Mouse (Mus musculus): ENCODE results near the gene Flvcr2.

The Flvcr2 gene

DNA sequence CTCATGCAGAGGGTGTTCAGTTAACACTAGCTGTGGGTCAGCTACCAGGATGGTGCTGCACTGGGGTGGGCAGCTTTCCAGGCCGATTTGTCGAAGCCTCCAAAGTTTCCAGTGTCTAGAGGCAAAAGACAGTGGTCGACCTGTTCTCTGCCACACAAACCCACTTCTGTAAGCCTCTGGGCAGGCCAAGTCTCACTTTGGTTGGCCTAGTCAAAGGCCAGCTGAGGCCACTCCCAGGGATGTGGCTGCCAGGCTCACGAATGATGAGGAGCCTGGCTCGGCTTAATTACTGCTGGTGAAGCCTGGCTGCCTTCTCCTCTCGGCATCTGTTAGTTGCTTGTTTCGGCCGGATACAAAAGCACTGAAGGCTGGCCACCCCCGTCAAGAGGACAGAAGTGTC is 53.7 kb downstream of the Flvcr2 start:
- DNase-seq, result no peak

DNA sequence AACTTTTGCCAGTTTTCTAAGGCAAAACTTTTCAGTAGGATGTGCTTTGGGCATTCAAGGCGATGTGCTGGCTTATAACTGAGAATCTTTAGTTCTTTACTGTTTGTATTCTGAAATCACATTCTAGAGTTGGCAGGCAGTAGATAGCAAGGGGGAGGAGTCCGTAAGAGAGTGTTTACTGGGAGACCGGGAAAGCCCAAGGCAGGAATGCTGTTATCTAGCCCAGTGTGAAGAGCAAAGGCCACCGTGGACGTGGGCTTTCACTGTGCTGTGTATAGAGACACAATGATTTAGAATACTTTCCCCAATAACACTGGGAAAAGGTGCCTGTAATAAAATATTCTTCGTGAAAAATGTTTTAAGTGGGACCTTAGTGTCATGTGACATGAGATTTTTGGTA is 63.4 kb downstream of the Flvcr2 start:
- no peak for DNase-seq

- no peak for DNase-seq
Measured at GRCm38 (mm10) chr12:85810959-85811358, 64.6 kb downstream of the Flvcr2 start.

GRCm38 (mm10) chr12:85811676-85812075 is 65.3 kb downstream of the Flvcr2 start:
- DNase-seq, result no peak

GRCm38 (mm10) chr12:85813599-85813998 is 67.3 kb downstream of the Flvcr2 start:
- DNase-seq, result no peak

DNA sequence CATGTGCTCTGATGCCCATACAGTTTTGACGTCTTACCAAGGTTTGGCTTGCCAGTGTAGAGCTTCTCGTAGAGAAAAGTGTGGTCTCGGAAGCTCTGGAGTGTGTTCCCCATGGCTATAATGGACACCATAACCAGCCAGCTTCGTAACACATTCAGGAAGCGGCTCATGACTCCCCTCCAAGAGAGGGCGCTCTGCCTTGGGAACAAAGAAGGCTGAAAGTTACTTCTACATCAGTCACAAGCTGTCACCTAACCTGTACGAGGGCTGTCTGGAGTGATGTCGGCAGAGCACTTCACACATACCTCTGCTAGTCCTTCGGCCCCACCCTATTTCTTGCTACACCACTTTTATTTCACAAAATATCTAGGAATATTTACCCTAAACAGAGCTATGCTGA is 75.7 kb downstream of the Flvcr2 start:
- no peak for DNase-seq

GRCm38 (mm10) chr12:85824438-85825264 is 78.3 kb downstream of the Flvcr2 start, which contains the start of the genes Erg28 and Ttll5:
Gene Erg28, minus strand, starts transcription at chr12:85824550.
Gene Ttll5, plus strand, starts transcription at chr12:85824659.
- DNase-seq, result peak; percentile 95 to 97

DNA sequence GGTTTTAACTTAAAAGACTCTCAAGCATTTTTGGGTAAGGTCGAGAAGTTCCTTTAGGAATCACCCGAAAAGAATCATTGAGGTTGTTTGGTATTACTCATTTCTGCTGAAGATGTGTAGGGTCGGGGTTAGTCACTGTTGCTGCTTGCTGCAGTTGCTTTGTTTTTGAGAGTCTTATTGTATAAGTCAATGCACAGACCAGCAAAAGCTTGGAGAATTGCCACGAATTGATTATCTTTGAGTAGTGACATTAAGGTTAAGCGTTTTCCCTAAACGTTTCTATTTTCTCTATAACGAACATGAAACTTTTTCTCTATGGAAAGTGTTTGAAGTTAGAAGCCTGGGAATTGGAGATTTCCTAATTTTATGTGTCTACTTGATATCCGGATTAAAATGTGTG is 79.0 kb downstream of the Flvcr2 start:
- DNase-seq, result no peak

- no peak for DNase-seq
Measured at GRCm38 (mm10) chr12:85825822-85826221, 79.5 kb downstream of the Flvcr2 start.

DNA sequence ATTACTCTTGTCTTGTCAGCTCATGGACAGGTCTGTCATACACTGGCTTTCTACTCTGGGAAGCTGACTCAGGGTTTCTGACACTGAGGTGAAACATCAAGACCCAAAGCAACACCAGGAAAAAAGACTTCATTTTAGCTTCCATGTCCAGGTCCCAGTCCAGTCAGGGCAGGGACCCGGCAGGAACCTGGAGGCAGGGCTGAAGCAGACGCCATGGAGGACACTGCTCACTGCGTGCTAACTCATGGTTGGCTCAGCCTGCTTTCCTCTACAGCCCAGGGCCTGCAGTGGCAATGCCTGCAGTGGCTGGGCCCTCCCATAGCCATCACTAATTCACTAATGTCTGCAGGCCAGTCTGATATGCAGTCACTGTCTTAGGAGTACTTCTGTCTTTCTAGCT is 82.5 kb downstream of the Flvcr2 start:
- DNase-seq, result no peak

- no peak for DNase-seq
Measured at GRCm38 (mm10) chr12:85829866-85830265, 83.5 kb downstream of the Flvcr2 start.

GRCm38 (mm10) chr12:85830691-85831090 is 84.4 kb downstream of the Flvcr2 start:
- DNase-seq, result no peak

- no peak for DNase-seq
Measured at GRCm38 (mm10) chr12:85834543-85834942, 88.2 kb downstream of the Flvcr2 start.

GRCm38 (mm10) chr12:85837765-85838164 is 91.4 kb downstream of the Flvcr2 start:
- no peak for DNase-seq

- DNase-seq, result no peak
Measured at GRCm38 (mm10) chr12:85839371-85840000, 93.1 kb downstream of the Flvcr2 start.

DNA sequence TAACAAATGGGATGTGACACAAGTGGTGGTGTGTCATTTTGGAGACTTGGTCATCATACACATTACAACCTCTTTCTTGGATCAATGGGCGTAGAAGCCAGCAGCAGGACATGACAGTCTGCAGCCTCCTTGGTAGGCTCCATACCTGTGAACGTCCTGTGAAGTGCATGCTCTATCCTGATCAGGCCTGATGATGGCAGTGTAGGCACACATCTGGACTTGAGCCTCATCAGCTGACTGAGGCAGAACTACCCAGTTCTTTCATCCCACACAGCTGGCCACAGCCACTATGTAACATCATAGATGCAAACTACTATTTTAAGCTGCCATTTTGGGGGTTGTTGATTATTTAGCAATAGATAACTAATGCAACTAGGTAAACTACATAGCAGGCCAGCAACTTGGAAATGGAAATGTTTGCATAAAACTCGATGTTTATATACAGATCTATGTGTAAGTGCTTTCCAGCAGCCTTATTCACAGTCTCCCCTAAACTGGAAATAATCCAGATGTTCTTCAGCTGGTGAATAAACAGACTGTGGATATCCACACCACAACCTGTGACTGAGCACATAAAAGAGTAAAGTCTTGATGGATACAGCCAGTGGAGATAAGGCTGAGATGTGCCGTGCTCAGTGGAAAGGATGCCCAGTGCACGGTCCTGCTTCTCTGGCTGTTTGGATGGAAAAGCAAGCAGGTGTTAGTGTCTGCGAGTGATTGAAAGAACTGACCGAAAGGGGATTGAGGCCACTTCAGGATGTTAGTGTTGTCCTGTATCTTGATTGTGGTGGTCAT is 102.0 kb downstream of the Flvcr2 start:
- peak; percentile 43 for DNase-seq

DNA sequence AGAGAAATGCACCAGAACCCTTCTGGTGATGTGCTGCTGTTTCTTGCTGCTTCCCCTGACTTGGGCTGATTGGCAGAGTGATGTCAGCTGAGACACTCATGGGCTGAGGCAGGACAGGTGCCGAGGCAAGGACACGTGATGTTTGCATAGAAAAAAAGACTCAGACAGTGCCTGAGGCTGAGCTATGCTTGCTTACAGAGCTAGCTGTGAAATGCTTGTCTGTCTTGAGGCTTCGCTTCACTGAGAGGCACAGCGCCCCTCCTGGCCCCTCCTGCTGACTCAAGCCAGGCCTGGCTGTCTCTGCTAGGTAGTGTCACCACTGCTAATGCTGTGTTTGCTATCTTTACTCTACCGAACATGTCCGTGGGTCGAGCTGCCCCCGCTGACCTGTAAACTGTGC is 104.3 kb downstream of the Flvcr2 start:
- no peak for DNase-seq

GRCm38 (mm10) chr12:85853836-85854235 is 107.5 kb downstream of the Flvcr2 start:
- DNase-seq, result no peak

DNA sequence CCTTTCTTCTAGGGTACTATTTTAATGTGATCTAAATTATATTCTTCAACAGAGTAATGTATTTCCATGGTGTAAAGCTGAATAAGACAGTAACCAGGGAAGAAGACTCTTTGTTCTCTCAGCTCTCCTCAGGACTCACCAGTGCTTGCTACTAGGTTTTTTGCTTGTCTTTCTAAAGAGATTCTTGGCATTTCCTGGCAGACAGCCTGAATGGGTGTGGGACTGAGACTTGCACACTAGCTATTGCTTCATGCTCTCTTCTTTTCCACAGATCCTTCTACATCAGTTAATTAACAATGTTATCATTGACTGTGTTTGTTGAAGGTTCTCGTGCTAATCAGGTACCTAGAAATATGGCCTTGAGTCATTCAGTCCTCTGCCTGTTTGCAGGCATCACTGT is 107.9 kb downstream of the Flvcr2 start:
- DNase-seq, result no peak

- no peak for DNase-seq
Measured at GRCm38 (mm10) chr12:85857300-85857699, 111.0 kb downstream of the Flvcr2 start.

GRCm38 (mm10) chr12:85859111-85859510 is 112.8 kb downstream of the Flvcr2 start:
- DNase-seq, result no peak

GRCm38 (mm10) chr12:85859511-85860189 is 113.3 kb downstream of the Flvcr2 start:
- no peak for DNase-seq

DNA sequence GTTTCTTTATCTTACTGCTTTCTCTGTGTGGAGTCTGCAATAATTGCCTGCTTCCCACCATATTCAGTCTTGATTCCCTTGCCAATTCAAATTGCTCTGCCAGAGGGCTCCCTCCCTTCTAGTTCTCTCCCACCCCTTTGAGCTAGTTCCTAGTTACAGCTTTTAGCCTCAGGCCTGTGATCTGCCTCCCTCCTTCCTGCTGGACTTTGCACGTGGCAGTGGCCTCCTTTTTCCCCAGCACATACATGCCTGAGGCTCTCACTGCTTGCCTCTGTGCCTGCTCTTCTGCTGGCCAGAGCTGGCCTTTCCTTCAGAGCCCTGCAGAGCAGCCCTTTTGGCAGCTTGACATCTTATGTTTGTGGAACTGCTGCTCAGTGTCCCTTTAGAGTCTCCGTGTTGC is 116.2 kb downstream of the Flvcr2 start:
- no peak for DNase-seq
